Mouse (Mus musculus) forebrain, embryonic 15.5 days (tissue): ENCODE results near the gene Uso1. TPM values are rescaled to one million over a fixed set of nuclear protein-coding genes. Genes with fewer than 3 reads are reported as not detected.
"Not testable (repeated sequence)": the region's sequence is repeated elsewhere in the genome, so short reads cannot be mapped to it uniquely, and the experiment has no call there.

Experiments
- ATAC-seq: fragments of 200-750 bp; cut with Nextera tagmentation; replicated peaks from 2 replicates; pipeline ENCODE4 v1.8.0; 2017; ENCODE audit warnings: mild to moderate bottlenecking, moderate TSS enrichment, moderate library complexity
- H3K27ac ChIP-seq: fragments of 300-500 bp; sonication (generic); replicated peaks from 2 replicates; pipeline ENCODE4 v1.5.1; 2015; ENCODE audit warnings: mild to moderate bottlenecking, inconsistent platforms
- H3K27me3 ChIP-seq: fragments of 300-500 bp; sonication (generic); 2 replicates; pipeline ENCODE4 v1.6.1; 2015; ENCODE audit warnings: inconsistent platforms
- H3K36me3 ChIP-seq: fragments of 300-500 bp; sonication (generic); 2 replicates; pipeline ENCODE4 v1.6.1; 2015; ENCODE audit warnings: mild to moderate bottlenecking, inconsistent platforms
- H3K4me1 ChIP-seq: fragments of 300-500 bp; sonication (generic); 2 replicates; pipeline ENCODE4 v1.6.1; 2015; ENCODE audit warnings: inconsistent platforms
- H3K4me2 ChIP-seq: fragments of 300-500 bp; sonication (generic); replicated peaks from 2 replicates; pipeline ENCODE4 v1.6.1; 2015; ENCODE audit warnings: mild to moderate bottlenecking, inconsistent platforms
- H3K4me3 ChIP-seq: fragments of 300-500 bp; sonication (generic); 2 replicates; pipeline ENCODE4 v1.5.1; 2015; ENCODE audit warnings: mild to moderate bottlenecking, inconsistent platforms
- H3K9ac ChIP-seq: fragments of 300-500 bp; sonication (generic); replicated peaks from 2 replicates; pipeline ENCODE4 v1.6.1; 2015; ENCODE audit warnings: mild to moderate bottlenecking, inconsistent platforms
- H3K9me3 ChIP-seq: fragments of 300-500 bp; sonication (generic); 2 replicates; pipeline ENCODE4 v1.6.1; 2016; ENCODE audit warnings: inconsistent platforms
- WGBS: fragments of 180-500 bp; shearing (Covaris S2); methylation state at CpG from one replicate; pipeline ENCODE4 v1.1.7; 2015; ENCODE audit warnings: mixed read lengths; 5-methylcytosine and 5-hydroxymethylcytosine counted together
- polyA plus RNA-seq: library from polyadenylated mRNA; unstranded; fragments of >200 nt; fragmentation: Nextera tagmentation; extraction: Ambion mirVana; gene quantifications from 2 replicates; pipeline ENCODE4 v1.2.1, GENCODE M21; 2015

Uso1 gene
- polyA plus RNA-seq, 1 experiment from 2014 or later = 45.8 TPM

GRCm38 (mm10) chr5:92129321-92129768 lies 8.4 kb upstream of the Uso1 start:
- H3K9ac ChIP-seq = no peak overlapping the region
- H3K27ac ChIP-seq = no peak overlapping the region
- no peak overlapping the region for H3K4me2 ChIP-seq
- no peaks in the 10 kb centered on the region for H3K9me3 ChIP-seq
- ATAC-seq = no peak
- H3K4me1 ChIP-seq = peaks cover 4% of the 10 kb centered on the region; the same call in 1 of the 2 replicates
- 60% methylated on average over 1 of the region's 1 CpGs for WGBS
- 0 out of 2 replicates have a peak, but pooled peaks cover 2% of the 10 kb centered on the region for H3K36me3 ChIP-seq
- no peaks in the 10 kb centered on the region for H3K27me3 ChIP-seq
- no peak overlapping the region for H3K4me3 ChIP-seq

GRCm38 (mm10) chr5:92130040-92130682 lies 7.6 kb upstream of the Uso1 start:
- Histone ChIP-seq H3K27me3 (no peaks in the 10 kb centered on the region), H3K4me3 (no peak overlapping the region), H3K9me3 (no peaks in the 10 kb centered on the region), H3K4me2 (no peak overlapping the region), H3K9ac (no peak overlapping the region), H3K27ac (no peak overlapping the region), H3K36me3 (no peaks in the 10 kb centered on the region), H3K4me1 (peaks cover 4% of the 10 kb centered on the region; the same call in 1 of the 2 replicates)
- 93% methylated on average over 6 of the region's 6 CpGs for WGBS
- no peak for ATAC-seq

- no peaks in the 10 kb centered on the region for H3K9me3 ChIP-seq
- H3K9ac ChIP-seq = no peak overlapping the region
- no peaks in the 10 kb centered on the region for H3K36me3 ChIP-seq
- H3K4me2 ChIP-seq = no peak overlapping the region
- WGBS = 97% methylated on average over 4 of the region's 4 CpGs
- H3K27me3 ChIP-seq = no peaks in the 10 kb centered on the region
- H3K27ac ChIP-seq = no peak overlapping the region
- H3K4me3 ChIP-seq = no peak overlapping the region
- peaks cover 19% of the 10 kb centered on the region for H3K4me1 ChIP-seq
- no peak for ATAC-seq
Observed at GRCm38 (mm10) chr5:92132127-92132526, 5.6 kb upstream of the Uso1 start.

DNA sequence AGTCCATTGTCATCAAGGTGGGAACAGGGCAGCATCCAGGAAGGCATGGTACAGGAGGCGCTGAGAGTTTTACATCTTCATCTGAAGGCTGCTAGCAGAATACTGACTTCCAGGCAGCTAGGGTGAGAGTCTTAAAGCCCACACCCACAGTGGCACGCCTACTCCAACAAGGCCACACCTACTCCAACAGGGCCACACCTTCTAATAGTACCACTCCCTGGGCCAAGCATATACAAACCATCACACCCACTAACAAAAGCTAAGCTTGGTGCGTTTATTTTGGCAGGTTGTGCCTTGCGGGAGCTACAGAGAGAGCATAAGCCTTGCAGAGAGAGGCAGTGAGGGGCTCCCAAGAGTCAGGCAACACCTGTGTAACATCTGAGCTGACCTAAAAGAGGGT lies 4.7 kb upstream of the Uso1 start:
- H3K4me3 ChIP-seq, H3K9me3 ChIP-seq, H3K9ac ChIP-seq, H3K27ac ChIP-seq, H3K36me3 ChIP-seq, H3K27me3 ChIP-seq, H3K4me2 ChIP-seq, ATAC-seq: not testable (repeated sequence)
- peaks cover 19% of the 10 kb centered on the region for H3K4me1 ChIP-seq
- 74% methylated on average over 4 of the region's 4 CpGs for WGBS

- H3K4me3 ChIP-seq = no peak overlapping the region
- no peak for ATAC-seq
- 85% methylated on average over 3 of the region's 3 CpGs for WGBS
- H3K9me3 ChIP-seq = no peaks in the 10 kb centered on the region
- no peaks in the 10 kb centered on the region for H3K36me3 ChIP-seq
- peaks cover 33% of the 10 kb centered on the region for H3K4me1 ChIP-seq
- H3K27me3 ChIP-seq = no peaks in the 10 kb centered on the region
- H3K4me2 ChIP-seq = no peak overlapping the region
- H3K27ac ChIP-seq = no peak overlapping the region
- no peak overlapping the region for H3K9ac ChIP-seq
Observed at GRCm38 (mm10) chr5:92134934-92135333, 2.8 kb upstream of the Uso1 start.

- H3K36me3 ChIP-seq = no peaks in the 10 kb centered on the region
- WGBS = 69% methylated on average over 9 of the region's 9 CpGs
- peak overlapping the region; percentile 69 for H3K4me2 ChIP-seq
- H3K27me3 ChIP-seq = no peaks in the 10 kb centered on the region
- no peaks in the 10 kb centered on the region for H3K9me3 ChIP-seq
- peak overlapping the region; percentile 72 for H3K4me3 ChIP-seq
- H3K9ac ChIP-seq = peak overlapping the region; percentile 86
- H3K27ac ChIP-seq = no peak overlapping the region
- H3K4me1 ChIP-seq = peaks cover 33% of the 10 kb centered on the region
- no peak for ATAC-seq
Observed at GRCm38 (mm10) chr5:92136536-92137238, 1.1 kb upstream of the Uso1 start.

DNA sequence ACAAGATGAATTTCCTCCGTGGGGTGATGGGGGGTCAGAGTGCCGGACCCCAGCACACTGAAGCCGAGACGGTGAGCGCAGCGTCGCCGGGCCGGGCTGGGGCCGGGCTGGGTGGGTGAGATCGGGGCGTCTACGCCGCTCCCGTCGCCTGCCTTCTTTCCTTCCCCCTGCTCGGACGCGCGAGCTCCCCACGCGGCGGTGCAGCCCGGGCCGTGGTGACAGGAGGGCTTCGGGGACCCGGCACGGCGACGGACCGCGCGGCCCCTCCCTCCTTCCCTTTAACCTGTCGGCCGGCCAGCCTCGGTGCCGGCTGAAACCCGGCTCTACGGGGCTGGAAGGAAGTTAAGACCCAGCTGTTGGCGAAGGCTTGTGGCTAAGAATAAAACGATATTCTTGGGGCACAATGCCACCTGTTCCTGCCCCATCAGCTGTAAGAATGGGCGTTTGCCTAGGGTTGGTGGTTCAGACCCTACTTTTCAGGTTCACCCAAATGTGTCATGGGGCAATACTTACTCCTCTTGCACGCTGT lies 419 bp downstream of the Uso1 start:
- WGBS = under 1% methylated on average over 35 of the region's 43 CpGs
- ATAC-seq = peak; percentile 81
- H3K4me1 ChIP-seq = peaks cover 33% of the 10 kb centered on the region
- H3K4me2 ChIP-seq = peak overlapping the region; percentile 69
- no peaks in the 10 kb centered on the region for H3K27me3 ChIP-seq
- no peaks in the 10 kb centered on the region for H3K9me3 ChIP-seq
- no peaks in the 10 kb centered on the region for H3K36me3 ChIP-seq
- H3K4me3 ChIP-seq = peak overlapping the region; percentile 72
- H3K9ac ChIP-seq = peak overlapping the region; percentile 86
- peak overlapping the region; percentile 85 for H3K27ac ChIP-seq

DNA sequence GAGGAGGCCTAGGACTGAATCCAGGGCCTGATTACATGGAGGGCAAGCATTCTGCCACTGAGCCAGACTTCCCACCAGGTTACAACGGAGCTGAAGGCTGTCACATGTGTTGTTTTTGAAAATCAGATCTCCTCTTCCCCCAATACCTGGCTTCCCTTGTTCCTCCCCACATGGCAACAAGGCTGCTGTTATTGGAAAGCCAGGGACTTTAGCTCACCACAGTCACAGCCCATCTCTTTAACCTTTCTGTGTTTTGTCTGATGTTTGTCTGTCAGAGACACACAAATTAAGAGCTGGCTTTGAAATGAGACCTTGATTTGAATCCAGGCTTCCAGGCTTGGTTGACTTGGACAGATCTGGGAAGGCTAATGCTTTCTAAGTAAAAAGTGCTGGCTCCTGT lies 1.5 kb downstream of the Uso1 start:
- peak overlapping the region; percentile 72 for H3K4me3 ChIP-seq
- no peak overlapping the region; the same call in 1 of the 2 replicates for H3K9ac ChIP-seq
- no peak for ATAC-seq

DNA sequence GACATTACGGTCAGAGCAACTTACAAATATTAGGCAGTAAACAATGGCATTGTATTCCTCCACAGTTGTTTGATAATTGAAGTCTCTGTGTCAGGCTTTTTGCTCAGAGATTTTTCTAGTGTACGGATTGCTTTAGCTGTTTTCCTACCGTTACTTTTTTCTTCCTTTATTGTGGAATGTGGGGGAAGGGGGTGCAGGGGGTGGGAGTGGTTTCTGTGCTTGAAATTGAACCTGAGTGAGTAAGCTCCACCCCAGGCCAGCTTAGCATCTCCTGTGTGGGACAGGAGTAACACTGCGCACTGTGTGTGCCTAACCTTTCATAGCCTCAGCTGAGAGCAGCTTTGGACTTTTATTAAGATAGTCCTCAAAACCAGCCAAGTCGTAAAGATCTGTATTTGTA lies 4.0 kb downstream of the Uso1 start:
- no peak overlapping the region for H3K4me2 ChIP-seq
- no peak overlapping the region for H3K9ac ChIP-seq
- ATAC-seq = no peak
- 74% methylated on average over 5 of the region's 5 CpGs for WGBS
- H3K36me3 ChIP-seq = no peaks in the 10 kb centered on the region
- peaks cover 21% of the 10 kb centered on the region for H3K4me1 ChIP-seq
- H3K27me3 ChIP-seq = no peaks in the 10 kb centered on the region
- H3K4me3 ChIP-seq = no peak overlapping the region
- H3K27ac ChIP-seq = no peak overlapping the region
- no peaks in the 10 kb centered on the region for H3K9me3 ChIP-seq

More for the DNA sequence above, 1.5 kb downstream of the Uso1 start:
- Histone ChIP-seq H3K4me2 (peak overlapping the region; percentile 69), H3K27ac (no peak overlapping the region), H3K9me3 (no peaks in the 10 kb centered on the region), H3K36me3 (no peaks in the 10 kb centered on the region), H3K4me1 (peaks cover 33% of the 10 kb centered on the region), H3K27me3 (no peaks in the 10 kb centered on the region)
- WGBS = 15% methylated on average over 1 of the region's 1 CpGs

GRCm38 (mm10) chr5:92142481-92142880 lies 4.7 kb downstream of the Uso1 start:
- no peaks in the 10 kb centered on the region for H3K36me3 ChIP-seq
- WGBS = 87% methylated on average over 3 of the region's 3 CpGs
- no peak overlapping the region for H3K4me2 ChIP-seq
- no peak overlapping the region for H3K27ac ChIP-seq
- H3K9me3 ChIP-seq = no peaks in the 10 kb centered on the region
- no peak for ATAC-seq
- H3K4me3 ChIP-seq = no peak overlapping the region
- H3K4me1 ChIP-seq = peaks cover 18% of the 10 kb centered on the region
- no peak overlapping the region for H3K9ac ChIP-seq
- no peaks in the 10 kb centered on the region for H3K27me3 ChIP-seq

- Histone ChIP-seq H3K36me3 (no peaks in the 10 kb centered on the region), H3K9me3 (no peaks in the 10 kb centered on the region), H3K4me1 (peaks cover 13% of the 10 kb centered on the region), H3K4me2 (no peak overlapping the region), H3K9ac (no peak overlapping the region), H3K4me3 (no peak overlapping the region), H3K27me3 (no peaks in the 10 kb centered on the region), H3K27ac (no peak overlapping the region)
- WGBS = 98% methylated on average over 6 of the region's 6 CpGs
- no peak for ATAC-seq
Observed at GRCm38 (mm10) chr5:92143665-92144064, 5.9 kb downstream of the Uso1 start.

GRCm38 (mm10) chr5:92144954-92145708 lies 7.4 kb downstream of the Uso1 start:
- no peak overlapping the region for H3K4me2 ChIP-seq
- WGBS = 89% methylated on average over 7 of the region's 7 CpGs
- H3K27ac ChIP-seq = no peak overlapping the region
- no peak for ATAC-seq
- H3K9me3 ChIP-seq = no peaks in the 10 kb centered on the region
- no peaks in the 10 kb centered on the region for H3K27me3 ChIP-seq
- H3K9ac ChIP-seq = no peak overlapping the region
- H3K4me1 ChIP-seq = no peaks in the 10 kb centered on the region
- no peaks in the 10 kb centered on the region for H3K36me3 ChIP-seq
- H3K4me3 ChIP-seq = no peak overlapping the region
